Mouse (Mus musculus) kidney, postnatal 0 days (tissue): Measurements from ENCODE around the gene Adgrb3. TPM values are rescaled to one million over a fixed set of nuclear protein-coding genes. Genes with fewer than 3 reads are reported as not detected.

Source experiments
- ATAC-seq: fragments of 200-750 bp; cut with Nextera tagmentation; replicated peaks from 2 replicates; pipeline ENCODE4 v1.8.0; 2017; ENCODE audit warnings: low read depth, moderate number of reproducible peaks, moderate TSS enrichment, moderate library complexity; ENCODE audit not compliant: low FRiP score
- DNase-seq: peaks from one replicate; pipeline ENCODE4 v3.0.0-alpha.2; 2016; ENCODE audit warnings: low spot score
- H3K27ac ChIP-seq: fragments of 300-500 bp; sonication (generic); 2 replicates; pipeline ENCODE4 v1.5.1; 2014; ENCODE audit warnings: mild to moderate bottlenecking
- H3K27me3 ChIP-seq: fragments of 300-500 bp; sonication (generic); 2 replicates; pipeline ENCODE4 v1.6.1; 2014; ENCODE audit warnings: low read length, mixed read lengths; ENCODE audit not compliant: insufficient read depth
- H3K36me3 ChIP-seq: fragments of 300-500 bp; sonication (generic); 2 replicates; pipeline ENCODE4 v1.6.1; 2014; ENCODE audit warnings: low read length, mixed read lengths; ENCODE audit not compliant: insufficient read depth
- H3K4me1 ChIP-seq: fragments of 300-500 bp; sonication (generic); replicated peaks from 2 replicates; pipeline ENCODE4 v1.6.1; 2014; ENCODE audit warnings: antibody characterized with exemption, low read length, mixed read lengths; ENCODE audit not compliant: insufficient read depth
- H3K4me2 ChIP-seq: fragments of 300-500 bp; sonication (generic); 2 replicates; pipeline ENCODE4 v1.6.1; 2014; ENCODE audit warnings: mild to moderate bottlenecking, low read length, moderate library complexity, mixed read lengths
- H3K4me3 ChIP-seq: fragments of 300-500 bp; sonication (generic); replicated peaks from 2 replicates; pipeline ENCODE4 v1.5.1; 2014; ENCODE audit warnings: low read depth, low read length
- H3K9ac ChIP-seq: fragments of 300-500 bp; sonication (generic); 2 replicates; pipeline ENCODE4 v1.6.1; 2014; ENCODE audit warnings: low read depth, low read length
- H3K9me3 ChIP-seq: fragments of 300-500 bp; sonication (generic); replicated peaks from 2 replicates; pipeline ENCODE4 v1.6.1; 2016; ENCODE audit warnings: low read length, inconsistent platforms, mixed read lengths
- CTCF ChIP-seq: IDR thresholded peaks from 2 replicates; pipeline ENCODE4 v1.5.1; 2016; ENCODE audit warnings: antibody characterized with exemption, low read depth, mild to moderate bottlenecking, moderate library complexity
- whole genome bisulfite sequencing: fragments of 180-500 bp; shearing (Covaris S2); extraction: QIAGEN DNeasy Blood & Tissue Kit; methylation state at CpG from one replicate; pipeline ENCODE4 v1.1.7; 2014; 5-methylcytosine and 5-hydroxymethylcytosine counted together
- polyA plus RNA-seq: library from polyadenylated mRNA; unstranded; fragments of >200 nt; fragmentation: Nextera tagmentation; extraction: Ambion mirVana; gene quantifications from 2 replicates; pipeline ENCODE4 v1.2.1, GENCODE M21; 2015

Gene Adgrb3
- polyA plus RNA-seq, 1 experiment from 2014 or later: 0.26 TPM

GRCm38 (mm10) chr1:25132150-25132824, 697.2 kb downstream of the Adgrb3 start:
- Histone ChIP-seq H3K36me3 (no peaks in the 10 kb centered on the region), H3K4me1 (no peaks in the 10 kb centered on the region), H3K4me2 (no peak overlapping the region), H3K27me3 (no peaks in the 10 kb centered on the region), H3K4me3 (no peak overlapping the region), H3K27ac (no peak overlapping the region), H3K9me3 (no peaks in the 10 kb centered on the region), H3K9ac (no peak overlapping the region)
- no peak for TF ChIP-seq CTCF
- no peak for ATAC-seq
- WGBS: 56% methylated on average over 4 of the region's 4 CpGs
- no peak for DNase-seq

- Histone ChIP-seq H3K36me3 (no peaks in the 10 kb centered on the region), H3K4me1 (no peaks in the 10 kb centered on the region), H3K4me3 (no peak overlapping the region), H3K4me2 (no peak overlapping the region), H3K27ac (no peak overlapping the region), H3K27me3 (no peaks in the 10 kb centered on the region), H3K9ac (no peak overlapping the region), H3K9me3 (no peaks in the 10 kb centered on the region)
- 81% methylated on average over 11 of the region's 11 CpGs for WGBS
- ATAC-seq (no peak), DNase-seq (no peak)
- no peak for TF ChIP-seq CTCF
Measured at GRCm38 (mm10) chr1:25115512-25115911, 714.0 kb downstream of the Adgrb3 start.

GRCm38 (mm10) chr1:25107500-25108101, 721.9 kb downstream of the Adgrb3 start:
- 72% methylated on average over 3 of the region's 3 CpGs for WGBS
- Histone ChIP-seq H3K36me3 (no peaks in the 10 kb centered on the region), H3K9ac (no peak overlapping the region), H3K9me3 (no peaks in the 10 kb centered on the region), H3K27ac (no peak overlapping the region), H3K4me3 (no peak overlapping the region), H3K27me3 (no peaks in the 10 kb centered on the region), H3K4me1 (no peaks in the 10 kb centered on the region), H3K4me2 (no peak overlapping the region)
- TF ChIP-seq CTCF: no peak
- DNase-seq (no peak), ATAC-seq (no peak)

GRCm38 (mm10) chr1:25106679-25107078, 722.8 kb downstream of the Adgrb3 start:
- Histone ChIP-seq H3K4me3 (no peak overlapping the region), H3K9ac (no peak overlapping the region), H3K9me3 (no peaks in the 10 kb centered on the region), H3K36me3 (no peaks in the 10 kb centered on the region), H3K27me3 (no peaks in the 10 kb centered on the region), H3K4me2 (no peak overlapping the region), H3K4me1 (no peaks in the 10 kb centered on the region), H3K27ac (no peak overlapping the region)
- WGBS: 28% methylated on average over 6 of the region's 6 CpGs
- ATAC-seq: peak; percentile 80
- no peak for TF ChIP-seq CTCF
- DNase-seq: peak; percentile 61

- Histone ChIP-seq H3K36me3 (no peaks in the 10 kb centered on the region), H3K9ac (no peak overlapping the region), H3K4me1 (no peaks in the 10 kb centered on the region), H3K4me2 (no peak overlapping the region), H3K4me3 (no peak overlapping the region), H3K27me3 (no peaks in the 10 kb centered on the region), H3K27ac (no peak overlapping the region), H3K9me3 (no peaks in the 10 kb centered on the region)
- no peak for TF ChIP-seq CTCF
- no peak for ATAC-seq
- peak; percentile 25 for DNase-seq
- 39% methylated on average over 4 of the region's 4 CpGs for WGBS
Measured at GRCm38 (mm10) chr1:25105367-25105766, 724.1 kb downstream of the Adgrb3 start.

GRCm38 (mm10) chr1:25088010-25088719, 741.3 kb downstream of the Adgrb3 start:
- H3K4me2 ChIP-seq: no peak overlapping the region
- H3K27ac ChIP-seq: no peak overlapping the region
- H3K27me3 ChIP-seq: no peaks in the 10 kb centered on the region
- H3K4me3 ChIP-seq: no peak overlapping the region
- ATAC-seq (no peak), DNase-seq (no peak)
- no peaks in the 10 kb centered on the region for H3K9me3 ChIP-seq
- 32% methylated on average over 5 of the region's 5 CpGs for WGBS
- no peaks in the 10 kb centered on the region for H3K36me3 ChIP-seq
- no peak for TF ChIP-seq CTCF
- no peak overlapping the region for H3K9ac ChIP-seq
- H3K4me1 ChIP-seq: no peaks in the 10 kb centered on the region
